Mouse (Mus musculus) ES-E14 (cell line): ENCODE data around the gene Parg. TPM values are rescaled to one million over a fixed set of nuclear protein-coding genes. Genes with fewer than 3 reads are reported as not detected.

Experiments
- DNase-seq: peaks from one replicate; pipeline ENCODE4 v3.0.0-alpha.2; 2013; ENCODE audit warnings: low read depth, low spot score
- H3K27ac ChIP-seq: 2 replicates; pipeline ENCODE4 v1.5.1; 2012; ENCODE audit warnings: low read depth, mild to moderate bottlenecking, low read length, moderate library complexity, mixed read lengths; ENCODE audit not compliant: poor library complexity, insufficient read depth, severe bottlenecking
- H3K36me3 ChIP-seq: 2 replicates; pipeline ENCODE4 v1.6.1; 2012; ENCODE audit warnings: mild to moderate bottlenecking, low read length, moderate library complexity, mixed read lengths; ENCODE audit not compliant: control insufficient read depth, poor library complexity, insufficient read depth, severe bottlenecking
- H3K4me1 ChIP-seq, 2 experiments: fragments of 150-350 bp in 1 of 2; sonication (generic) in 1 of 2; 2 replicates each; pipeline ENCODE4 v1.6.1; 2012; ENCODE audit warnings: low read length in 2 of 2, mild to moderate bottlenecking in 1 of 2, mixed read lengths in 1 of 2; ENCODE audit not compliant: control insufficient read depth in 2 of 2, insufficient read depth in 2 of 2, poor library complexity in 1 of 2
- H3K4me3 ChIP-seq, 2 experiments: fragments of 150-350 bp in 1 of 2; sonication (generic) in 1 of 2; 2 replicates each; pipeline ENCODE4 v1.5.1; 2012; ENCODE audit warnings: low read length in 2 of 2, low read depth in 1 of 2, mild to moderate bottlenecking in 1 of 2, mixed read lengths in 1 of 2; ENCODE audit not compliant: insufficient read depth in 1 of 2, poor library complexity in 1 of 2, severe bottlenecking in 1 of 2
- H3K9ac ChIP-seq: 2 replicates; pipeline ENCODE4 v1.6.1; 2012; ENCODE audit warnings: low read depth, mild to moderate bottlenecking, low read length, mixed read lengths; ENCODE audit not compliant: poor library complexity, insufficient read depth, severe bottlenecking
- H3K9me3 ChIP-seq: fragments of 150-350 bp; sonication (generic); 2 replicates; pipeline ENCODE4 v1.6.1; 2012; ENCODE audit warnings: low read depth, mild to moderate bottlenecking, low read length; ENCODE audit not compliant: control insufficient read depth, insufficient read depth
- CHD2 ChIP-seq: IDR thresholded peaks from 2 replicates; pipeline ENCODE4 v1.6.1; 2014; ENCODE audit warnings: mild to moderate bottlenecking, low read depth, low read length, inconsistent platforms
- HCFC1 ChIP-seq: IDR thresholded peaks from 2 replicates; pipeline ENCODE4 v1.6.1; 2012; ENCODE audit warnings: low read length, inconsistent platforms, borderline replicate concordance; ENCODE audit not compliant: insufficient read depth
- MAFK ChIP-seq: IDR thresholded peaks from 2 replicates; pipeline ENCODE4 v1.6.1; 2014; ENCODE audit warnings: mild to moderate bottlenecking, low read depth, low read length, inconsistent platforms; ENCODE audit not compliant: insufficient read depth
- ZC3H11A ChIP-seq: IDR thresholded peaks from 2 replicates; pipeline ENCODE4 v1.6.1; 2012; ENCODE audit warnings: low read depth, mild to moderate bottlenecking, inconsistent platforms, low read length, borderline replicate concordance
- ZNF384 ChIP-seq: IDR thresholded peaks from 2 replicates; pipeline ENCODE4 v1.6.1; 2012; ENCODE audit warnings: low read depth, low read length, inconsistent platforms
- in situ Hi-C, 2 experiments: fragments of 600-800 bp; cut with MboI; formaldehyde crosslinking; loops; one replicate each; pipeline ENCODE4 v1.15.1; 2025; ENCODE audit warnings: low sequenced_read_pairs in 2 of 2, inconsistent platforms in 1 of 2; ENCODE audit not compliant: unreplicated experiment in 2 of 2
- total RNA-seq: library from RNA; depleted of rRNA; stranded (reverse); fragments of 300-350 nt; gene quantifications from 2 replicates; pipeline ENCODE4 v1.2.3, GENCODE M21; 2012

Gene Parg
- total RNA-seq, 1 experiment, result 56.9 TPM

GRCm38 (mm10) chr14:32159150-32159670 lies 42.5 kb upstream of the Parg start:
- in situ Hi-C loops, result no loop called here
- Histone ChIP-seq H3K9ac (peak overlapping the region; percentile 77), H3K27ac (peak overlapping the region; percentile 87), H3K36me3 (no peaks in the 10 kb centered on the region), H3K4me1 (peaks cover 5 to 8% of the 10 kb centered on the region in 2 experiments; a peak in 2 of 4 replicates), H3K4me3 (peak overlapping the region; percentile 77 to 87), H3K9me3 (no peaks in the 10 kb centered on the region)
- peak; percentile 70 for DNase-seq
- TF ChIP-seq CHD2 (no peak), ZNF384 (peak; percentile 95), HCFC1 (no peak)

DNA sequence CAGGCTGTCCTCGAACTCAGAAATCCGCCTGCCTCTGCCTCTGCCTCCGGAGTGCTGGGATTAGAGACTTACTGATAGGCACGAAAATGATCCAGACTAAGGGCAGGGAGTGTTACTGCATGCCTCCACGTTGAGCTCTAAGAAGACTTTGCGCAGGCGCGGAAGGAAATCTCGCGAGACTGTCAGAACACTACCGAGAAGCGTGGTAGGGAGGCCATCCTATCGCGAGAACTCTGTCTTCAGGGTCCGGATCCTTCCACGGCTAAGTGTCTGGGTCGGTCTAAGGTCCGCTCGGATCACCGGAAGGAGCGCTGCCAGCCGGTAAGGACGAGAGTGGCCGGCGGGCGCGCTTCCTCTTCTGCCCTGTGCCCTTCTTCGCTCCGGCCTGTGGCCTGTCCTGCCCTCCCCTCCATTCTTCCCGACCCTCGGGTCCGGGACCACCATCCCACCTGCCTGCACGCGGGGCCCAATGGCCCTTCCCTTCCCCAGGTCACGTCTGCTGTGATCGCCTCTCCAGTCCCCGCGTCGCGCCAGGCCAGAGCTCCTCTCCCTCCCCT lies 42.0 kb upstream of the Parg start, which contains the start of gene Ncoa4:
TSS of gene Ncoa4 (plus strand) at position 176 of the 557 bp plus-strand sequence.
- in situ Hi-C loops, result no loop called here
- Histone ChIP-seq H3K9me3 (no peaks in the 10 kb centered on the region), H3K4me3 (peak within 1 kb of the TSS; percentile 87 to 88), H3K9ac (peak within 1 kb of the TSS; percentile 95), H3K27ac (peak within 1 kb of the TSS; percentile 87), H3K36me3 (no peaks in the 10 kb centered on the region), H3K4me1 (peaks cover 5 to 8% of the 10 kb centered on the region in 2 experiments; a peak in 2 of 4 replicates)
- TF ChIP-seq ZC3H11A (no peak), CHD2 (peak; percentile 98), MAFK (no peak), HCFC1 (peak; percentile 49; the same call in 1 of the 2 replicates), ZNF384 (peak; percentile 85)
- DNase-seq, result peak; percentile 99

DNA sequence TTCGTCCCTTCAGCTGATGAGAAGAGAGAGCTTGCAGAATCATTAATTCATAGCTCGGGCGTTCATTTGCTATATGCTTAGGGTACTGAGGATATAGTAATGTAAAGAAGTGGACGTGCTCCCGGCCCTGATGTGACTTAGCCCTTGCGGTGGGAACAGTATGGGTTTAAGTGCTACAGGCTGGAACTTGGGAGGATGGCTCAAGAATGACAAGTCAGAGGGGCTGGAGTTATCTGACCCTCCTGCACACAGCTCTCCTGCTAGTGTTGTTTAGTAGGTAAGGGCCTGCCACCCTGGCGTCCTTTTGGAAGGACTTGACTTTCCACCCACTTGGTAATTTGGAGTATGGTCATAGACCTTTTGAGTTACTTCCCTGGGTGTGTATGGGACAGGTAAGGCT lies 41.2 kb upstream of the Parg start:
- H3K4me1 ChIP-seq, result peaks cover 5 to 6% of the 10 kb centered on the region in 2 experiments; a peak in 2 of 4 replicates
- no peaks in the 10 kb centered on the region for H3K36me3 ChIP-seq
- H3K9ac ChIP-seq, result peak overlapping the region; percentile 95
- in situ Hi-C loops, result no loop called here
- H3K27ac ChIP-seq, result no peak overlapping the region
- TF ChIP-seq MAFK (no peak), ZNF384 (no peak), CHD2 (no peak), HCFC1 (no peak), ZC3H11A (no peak)
- H3K4me3 ChIP-seq, result peak overlapping the region; percentile 87 to 88
- H3K9me3 ChIP-seq, result no peaks in the 10 kb centered on the region
- DNase-seq, result no peak

- DNase-seq, result no peak
- Histone ChIP-seq H3K9me3 (no peaks in the 10 kb centered on the region), H3K27ac (no peak overlapping the region), H3K9ac (peak overlapping the region; percentile 95; the same call in 1 of the 2 replicates), H3K36me3 (no peaks in the 10 kb centered on the region), H3K4me1 (peaks cover 6 to 9% of the 10 kb centered on the region in 2 experiments; a peak in 2 of 4 replicates), H3K4me3 (peak overlapping the region in 1 of 2 experiments; percentile 88; a peak in 3 of 4 replicates)
- TF ChIP-seq ZC3H11A (no peak), CHD2 (no peak), ZNF384 (no peak), MAFK (no peak), HCFC1 (no peak)
- in situ Hi-C loops, result no loop called here
Measured at GRCm38 (mm10) chr14:32161090-32161885, 40.5 kb upstream of the Parg start.
